Mouse (Mus musculus) embryo, embryonic 9.5 days (tissue): ENCODE measurements around the gene Alox12b.

ENCODE experiments used
- DNase-seq: peaks from one replicate; pipeline ENCODE4 v3.0.0-alpha.2; 2017; ENCODE audit errors: extremely low spot score

Gene Alox12b

GRCm38 (mm10) chr11:69172606-69173005 is 15.8 kb downstream of the Alox12b start:
- DNase-seq: no peak

- no peak for DNase-seq
Measured at GRCm38 (mm10) chr11:69174722-69175121, 17.9 kb downstream of the Alox12b start.

GRCm38 (mm10) chr11:69178525-69178924 is 21.7 kb downstream of the Alox12b start:
- no peak for DNase-seq

GRCm38 (mm10) chr11:69179512-69179911 is 22.7 kb downstream of the Alox12b start:
- no peak for DNase-seq

- no peak for DNase-seq
Measured at GRCm38 (mm10) chr11:69180120-69180519, 23.3 kb downstream of the Alox12b start.

- DNase-seq: no peak
Measured at GRCm38 (mm10) chr11:69185031-69185430, 28.2 kb downstream of the Alox12b start.

- no peak for DNase-seq
Measured at GRCm38 (mm10) chr11:69185936-69186335, 29.1 kb downstream of the Alox12b start.

GRCm38 (mm10) chr11:69192840-69193239 is 36.1 kb downstream of the Alox12b start:
- peak; percentile 21 for DNase-seq

- peak; percentile 9 for DNase-seq
Measured at GRCm38 (mm10) chr11:69196766-69197165, 40.0 kb downstream of the Alox12b start.

GRCm38 (mm10) chr11:69197194-69197593 is 40.4 kb downstream of the Alox12b start:
- peak; percentile 9 for DNase-seq

GRCm38 (mm10) chr11:69197743-69198142 is 41.0 kb downstream of the Alox12b start, which contains the start of gene Alox8:
Alox8 (minus strand) TSS chr11:69197843.
- DNase-seq: no peak

- DNase-seq: no peak
Measured at GRCm38 (mm10) chr11:69199251-69199650, 42.5 kb downstream of the Alox12b start.

- DNase-seq: no peak
Measured at GRCm38 (mm10) chr11:69200231-69200630, 43.4 kb downstream of the Alox12b start.

- DNase-seq: no peak
Measured at GRCm38 (mm10) chr11:69202469-69203230, 45.9 kb downstream of the Alox12b start.

- DNase-seq: no peak
Measured at GRCm38 (mm10) chr11:69211431-69211830, 54.6 kb downstream of the Alox12b start.

GRCm38 (mm10) chr11:69217411-69217810 is 60.6 kb downstream of the Alox12b start:
- no peak for DNase-seq

GRCm38 (mm10) chr11:69218661-69219060 is 61.9 kb downstream of the Alox12b start:
- no peak for DNase-seq
